Mouse (Mus musculus) megakaryocyte, embryonic 14.5 days (primary cell): Measurements from ENCODE around the gene Gm7534.

Experiments used
- FLI1 ChIP-seq: IDR thresholded peaks from 2 replicates; pipeline ENCODE4 v1.6.1; 2012; ENCODE audit warnings: low read length, inconsistent platforms, mixed read lengths
- GATA1 ChIP-seq: IDR thresholded peaks from 3 replicates; pipeline ENCODE4 v1.6.1; 2012; ENCODE audit warnings: mixed read lengths, low read length, inconsistent platforms, borderline replicate concordance

- TF ChIP-seq GATA1 (no peak), FLI1 (no peak)
These were observed 47.5 kb upstream of the Gm7534 start for GRCm38 (mm10) chr4:134250116-134250929.
